Mouse (Mus musculus) stomach, embryonic 14.5 days (tissue): ENCODE measurements around the gene Zfp839. TPM values are rescaled to one million over a fixed set of nuclear protein-coding genes. Genes with fewer than 3 reads are reported as not detected.

Experiments used
- ATAC-seq: fragments of 200-750 bp; cut with Nextera tagmentation; 2 replicates; pipeline ENCODE4 v1.8.0; 2017; ENCODE audit warnings: low read depth, moderate TSS enrichment; ENCODE audit not compliant: insufficient number of reproducible peaks, insufficient read depth, low FRiP score
- H3K27ac ChIP-seq: fragments of 300-500 bp; sonication (generic); 2 replicates; pipeline ENCODE4 v1.5.1; 2014; ENCODE audit warnings: mild to moderate bottlenecking, low read length, moderate library complexity, mixed read lengths
- H3K27me3 ChIP-seq: fragments of 300-500 bp; sonication (generic); 2 replicates; pipeline ENCODE4 v1.6.1; 2014; ENCODE audit warnings: low read length, control low read depth, mixed read lengths; ENCODE audit not compliant: control insufficient read depth, insufficient read depth
- H3K36me3 ChIP-seq: fragments of 300-500 bp; sonication (generic); 2 replicates; pipeline ENCODE4 v1.6.1; 2014; ENCODE audit warnings: mild to moderate bottlenecking, control low read depth, low read length, moderate library complexity, mixed read lengths; ENCODE audit not compliant: control insufficient read depth, insufficient read depth
- H3K4me1 ChIP-seq: fragments of 300-500 bp; sonication (generic); 2 replicates; pipeline ENCODE4 v1.6.1; 2014; ENCODE audit warnings: low read length, control low read depth, mixed read lengths; ENCODE audit not compliant: control insufficient read depth, insufficient read depth
- H3K4me2 ChIP-seq: fragments of 300-500 bp; sonication (generic); replicated peaks from 2 replicates; pipeline ENCODE4 v1.6.1; 2014; ENCODE audit warnings: low read depth, low read length, control low read depth
- H3K4me3 ChIP-seq: fragments of 300-500 bp; sonication (generic); 2 replicates; pipeline ENCODE4 v1.5.1; 2014; ENCODE audit warnings: low read depth, low read length, control low read depth
- H3K9ac ChIP-seq: fragments of 300-500 bp; sonication (generic); replicated peaks from 2 replicates; pipeline ENCODE4 v1.6.1; 2014; ENCODE audit warnings: low read depth, mild to moderate bottlenecking, control low read depth, low read length, moderate library complexity, mixed read lengths
- H3K9me3 ChIP-seq: fragments of 300-500 bp; sonication (generic); 2 replicates; pipeline ENCODE4 v1.6.1; 2016; ENCODE audit warnings: low read depth, low read length, control low read depth; ENCODE audit not compliant: control insufficient read depth
- WGBS: fragments of 180-500 bp; shearing (Covaris S2); extraction: QIAGEN DNeasy Blood & Tissue Kit; methylation state at CpG from one replicate; pipeline ENCODE4 v1.1.7; 2014; 5-methylcytosine and 5-hydroxymethylcytosine counted together
- polyA plus RNA-seq: library from polyadenylated mRNA; unstranded; fragments of >200 nt; fragmentation: Nextera tagmentation; extraction: Ambion mirVana; gene quantifications from 2 replicates; pipeline ENCODE4 v1.2.1, GENCODE M21; 2014

Gene Zfp839
- polyA plus RNA-seq, 1 experiment from 2014 or later, result 4.6 TPM

DNA sequence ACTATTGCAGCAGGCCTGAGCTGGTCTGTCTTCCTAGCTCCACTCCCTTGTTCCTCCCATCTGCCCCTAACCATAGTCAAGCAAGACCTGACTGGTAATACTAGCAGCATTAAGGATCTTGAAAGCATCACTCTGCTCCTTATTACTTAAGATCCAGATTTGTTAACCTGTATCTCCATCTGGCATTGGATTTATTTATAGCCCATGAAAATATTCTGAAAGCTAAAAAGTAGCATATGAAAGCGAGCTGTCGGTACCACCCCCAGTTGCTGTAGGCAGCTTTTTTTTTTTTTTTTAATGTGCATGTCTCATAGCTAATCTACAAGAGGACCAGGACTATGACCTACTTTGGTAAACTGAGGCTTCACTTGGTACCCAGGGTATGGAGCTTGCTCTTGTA lies 59.9 kb downstream of the Zfp839 start:
- no peaks in the 10 kb centered on the region; the same call in 1 of the 2 replicates for H3K36me3 ChIP-seq
- no peak overlapping the region for H3K9ac ChIP-seq
- H3K27me3 ChIP-seq, result no peaks in the 10 kb centered on the region
- ATAC-seq, result no peak
- no peaks in the 10 kb centered on the region for H3K9me3 ChIP-seq
- H3K4me2 ChIP-seq, result no peak overlapping the region
- WGBS, result 91% methylated on average over 2 of the region's 2 CpGs
- H3K4me1 ChIP-seq, result no peaks in the 10 kb centered on the region
- H3K27ac ChIP-seq, result no peak overlapping the region
- no peak overlapping the region for H3K4me3 ChIP-seq

DNA sequence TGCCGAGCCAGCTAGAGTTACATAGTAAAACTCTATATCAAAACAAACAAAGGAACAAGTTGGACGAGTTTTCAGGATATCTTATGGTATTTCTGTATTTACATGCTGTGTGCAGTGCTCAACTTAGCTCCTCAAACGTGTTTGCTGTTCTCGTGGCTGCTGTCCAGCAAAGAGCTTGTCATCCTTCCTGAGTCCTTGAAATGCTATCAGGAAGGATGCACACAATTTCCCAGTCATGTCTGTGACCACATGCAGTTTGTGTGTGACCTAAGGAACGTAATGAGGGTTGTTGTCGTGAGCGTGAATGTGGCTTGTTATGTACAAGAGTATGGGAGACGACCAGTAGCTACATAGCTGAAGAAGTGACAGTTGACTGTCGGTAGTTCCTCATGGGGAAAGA lies 65.7 kb downstream of the Zfp839 start:
- H3K27ac ChIP-seq, result no peak overlapping the region
- H3K4me1 ChIP-seq, result no peaks in the 10 kb centered on the region
- H3K9me3 ChIP-seq, result no peaks in the 10 kb centered on the region
- no peak overlapping the region for H3K4me2 ChIP-seq
- ATAC-seq, result no peak
- WGBS, result 83% methylated on average over 9 of the region's 9 CpGs
- H3K36me3 ChIP-seq, result peaks cover 11% of the 10 kb centered on the region; the same call in 1 of the 2 replicates
- H3K27me3 ChIP-seq, result no peaks in the 10 kb centered on the region
- H3K4me3 ChIP-seq, result no peak overlapping the region
- no peak overlapping the region for H3K9ac ChIP-seq

Other genes starting within 250 kb of the Zfp839 start
- gene Dync1h1, start 248.8 kb upstream of the Zfp839 start, polyA plus RNA-seq, result 67.7 and 70.6 TPM in 2 replicates
- not detected in 2 replicates for gene 1700001K19Rik, start 167.6 kb upstream of the Zfp839 start, polyA plus RNA-seq
- 825 and 887 TPM in 2 replicates for gene Hsp90aa1, start 147.5 kb upstream of the Zfp839 start, polyA plus RNA-seq
- 25.1 and 27.6 TPM in 2 replicates for gene Wdr20, start 112.3 kb upstream of the Zfp839 start, polyA plus RNA-seq
- gene Mok, start 9.3 kb upstream of the Zfp839 start, polyA plus RNA-seq, result 5.2 and 5.4 TPM in 2 replicates
- gene Cinp, start 38.9 kb downstream of the Zfp839 start, polyA plus RNA-seq, result 80.8 and 89.5 TPM in 2 replicates
- 3.8 and 4.8 TPM in 2 replicates for gene Tecpr2, start 39.0 kb downstream of the Zfp839 start, polyA plus RNA-seq
- 10.3 and 10.4 TPM in 2 replicates for gene Ankrd9, start 128.8 kb downstream of the Zfp839 start, polyA plus RNA-seq
- 17.6 and 19.2 TPM in 2 replicates for gene Rcor1, start 189.1 kb downstream of the Zfp839 start, polyA plus RNA-seq